In the genomic region with DNA sequence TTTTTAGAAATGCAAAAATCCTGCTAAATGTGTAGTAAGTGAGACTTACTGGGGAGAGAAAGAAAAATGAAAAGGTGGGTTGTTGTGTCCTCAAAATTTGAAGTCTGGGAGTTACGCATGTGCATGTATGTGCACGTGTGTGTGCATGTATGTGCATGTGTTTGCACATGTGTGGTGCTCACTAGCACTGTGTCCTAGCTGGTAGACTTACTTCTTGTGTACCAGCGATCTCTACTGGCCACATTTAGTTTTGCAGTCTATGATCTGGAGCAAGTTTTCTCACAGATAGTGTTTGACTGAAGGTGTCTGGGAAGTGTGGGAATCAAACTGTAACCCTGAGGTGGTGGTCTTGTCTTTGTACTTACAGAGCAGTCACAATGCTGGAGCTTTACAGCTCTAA, we compare ENCODE assay signal across 10 mouse cellular contexts. TPM values are rescaled to one million over a fixed set of nuclear protein-coding genes. Genes with fewer than 3 reads are reported as not detected.
DNase-seq lines count a peak whose midpoint lies in the region; ATAC-seq lines count a peak whose summit lies in the region.
"Had no signal": no experiment of that assay in that cellular context is flagged by ENCODE, and none has a peak within 500 bp of the region (broad histone marks: within the 10 kb centered on the region; RNA-seq: fewer than 3 reads in every experiment).

No protein-coding gene starts in this region.

- no peak for ATAC-seq in forebrain, embryonic 14.5 days

- H3K9ac ChIP-seq in forebrain, embryonic 14.5 days (ENCODE audit: low read length): no peak overlapping the region

- H3K9me3 ChIP-seq in forebrain, embryonic 14.5 days (replicated peaks; ENCODE audit: control insufficient read depth, low read length): no peaks in the 10 kb centered on the region
- H3K9me3 ChIP-seq in forebrain, embryonic 10.5 days: no peaks in the 10 kb centered on the region

- no peak overlapping the region for H3K27ac ChIP-seq in forebrain, embryonic 14.5 days (ENCODE audit: low read depth, low read length)
- no peak overlapping the region for H3K27ac ChIP-seq in forebrain, embryonic 10.5 days

- no peak overlapping the region for H3K4me3 ChIP-seq in forebrain, embryonic 14.5 days (ENCODE audit: low read depth, low read length)
- H3K4me3 ChIP-seq in forebrain, embryonic 10.5 days: no peak overlapping the region

- H3K4me1 ChIP-seq in forebrain, embryonic 14.5 days (ENCODE audit: control insufficient read depth, insufficient read depth, low read length): no peaks in the 10 kb centered on the region
- no peaks in the 10 kb centered on the region for H3K4me1 ChIP-seq in forebrain, embryonic 10.5 days

- H3K4me2 ChIP-seq in forebrain, embryonic 14.5 days (ENCODE audit: low read length): no peak overlapping the region

- no peaks in the 10 kb centered on the region for H3K27me3 ChIP-seq in forebrain, embryonic 14.5 days (replicated peaks; ENCODE audit: control insufficient read depth, insufficient read depth, low read length)
- no peaks in the 10 kb centered on the region for H3K27me3 ChIP-seq in forebrain, embryonic 10.5 days (ENCODE audit: poor library complexity, severe bottlenecking)

- 42% methylated on average over 3 of the region's 3 CpGs for WGBS in forebrain, embryonic 14.5 days
- WGBS in forebrain, embryonic 10.5 days: 39% methylated on average over 3 of the region's 3 CpGs

- DNase-seq in forebrain, embryonic 14.5 days (ENCODE audit: low spot score): peak; percentile 69
- DNase-seq in forebrain, embryonic 10.5 days (ENCODE audit: extremely low spot score, low spot score): no peak
- DNase-seq in ovary, postnatal 14 days (ENCODE audit: low spot score): peak; percentile 21
- DNase-seq in ovary, postnatal 10 days (ENCODE audit: low spot score): no peak
- peak; percentile 20 to 53 for DNase-seq in cerebellum, postnatal 25 days
- peak; percentile 30 to 56 for DNase-seq in kidney, adult 8-10 months
- DNase-seq in mesoderm, embryonic 11.5 days (ENCODE audit: low read depth, low spot score): peak; percentile 60
- DNase-seq in gastrocnemius, postnatal 36 days: no peak

- no peaks in the 10 kb centered on the region for H3K36me3 ChIP-seq in forebrain, embryonic 14.5 days (ENCODE audit: control insufficient read depth, insufficient read depth, low read length)
- H3K36me3 ChIP-seq in forebrain, embryonic 10.5 days (replicated peaks): no peaks in the 10 kb centered on the region

- intact Hi-C loops in gastrocnemius, postnatal 36 days (cut with DNase I): no loop called here

RNA-seq across cellular contexts. Expression of gene Olfr215, which starts 14.2 kb away (rescaled TPM):
- not detected in 2 replicates for polyA plus RNA-seq in forebrain, embryonic 14.5 days (2014; fragmentation: Nextera tagmentation; extraction: Ambion mirVana)
- polyA plus RNA-seq in forebrain, embryonic 10.5 days (2016; fragmentation: Nextera tagmentation; extraction: Ambion mirVana): not detected in 2 replicates
- total RNA-seq in gastrocnemius, postnatal 36 days (2021): not detected
- total RNA-seq: layer of hippocampus, postnatal 36 days had no signal
- polyA plus RNA-seq: spleen, adult 2 months had no signal

RNA-seq across cellular contexts. Expression of gene Olfr214, which starts 15.8 kb away (rescaled TPM):
- polyA plus RNA-seq in forebrain, embryonic 14.5 days (2014; fragmentation: Nextera tagmentation; extraction: Ambion mirVana): not detected in 2 replicates
- polyA plus RNA-seq in forebrain, embryonic 10.5 days (2016; fragmentation: Nextera tagmentation; extraction: Ambion mirVana): not detected in 2 replicates
- not detected for total RNA-seq in gastrocnemius, postnatal 36 days (2021)
- total RNA-seq: layer of hippocampus, postnatal 36 days had no signal
- polyA plus RNA-seq: spleen, adult 2 months had no signal

RNA-seq across cellular contexts. Expression of gene Gm5580, which starts 18.9 kb away (rescaled TPM):
- polyA plus RNA-seq in forebrain, embryonic 14.5 days (2014; fragmentation: Nextera tagmentation; extraction: Ambion mirVana): 0.48 and 0.58 TPM in 2 replicates
- polyA plus RNA-seq in forebrain, embryonic 10.5 days (2016; fragmentation: Nextera tagmentation; extraction: Ambion mirVana): 0.66 and 0.67 TPM in 2 replicates
- total RNA-seq in gastrocnemius, postnatal 36 days (2021): 1 to 10 TPM in 1 of 2 experiments, under 1 TPM in 1; 0.79 to 1.3 TPM
- polyA plus RNA-seq: spleen, adult 2 months had no signal

RNA-seq across cellular contexts. Expression of gene Olfr213, which starts 31.6 kb away (rescaled TPM):
- polyA plus RNA-seq in forebrain, embryonic 14.5 days (2014; fragmentation: Nextera tagmentation; extraction: Ambion mirVana): not detected in 2 replicates
- polyA plus RNA-seq in forebrain, embryonic 10.5 days (2016; fragmentation: Nextera tagmentation; extraction: Ambion mirVana): not detected in 2 replicates
- not detected for total RNA-seq in gastrocnemius, postnatal 36 days (2021)
- total RNA-seq: layer of hippocampus, postnatal 36 days had no signal
- polyA plus RNA-seq: spleen, adult 2 months had no signal

RNA-seq across cellular contexts. Expression of gene Zfp422, which starts 59.0 kb away (rescaled TPM):
- polyA plus RNA-seq in forebrain, embryonic 14.5 days (2014; fragmentation: Nextera tagmentation; extraction: Ambion mirVana): 258 and 271 TPM in 2 replicates
- 299 and 311 TPM in 2 replicates for polyA plus RNA-seq in forebrain, embryonic 10.5 days (2016; fragmentation: Nextera tagmentation; extraction: Ambion mirVana)
- 1 to 10 TPM; 6.2 to 7.1 TPM for total RNA-seq in gastrocnemius, postnatal 36 days (2021)

Comparison
In these comparisons a context has a peak if more than half of its experiments do, and no peak if none do; other contexts are left out.
1. DNase-seq: peak in forebrain, embryonic 14.5 days (single experiment), ovary, postnatal 14 days (single experiment), cerebellum, postnatal 25 days (2 of 2), kidney, adult 8-10 months (2 of 2) and mesoderm, embryonic 11.5 days (single experiment); none in forebrain, embryonic 10.5 days (single experiment), ovary, postnatal 10 days (single experiment) and gastrocnemius, postnatal 36 days (0 of 2).